Mouse (Mus musculus) CH12.LX (cell line): Measurements from ENCODE around the gene Gm20388. TPM values are rescaled to one million over a fixed set of nuclear protein-coding genes. Genes with fewer than 3 reads are reported as not detected.

Source experiments
- DNase-seq: peaks from one replicate; pipeline ENCODE4 v3.0.0-alpha.2; 2013; ENCODE audit errors: extremely low read depth
- H3K27ac ChIP-seq: 2 replicates; pipeline ENCODE4 v1.5.1; 2012; ENCODE audit warnings: low read depth, mild to moderate bottlenecking, control low read depth, moderate library complexity; ENCODE audit not compliant: insufficient read depth
- H3K27me3 ChIP-seq: replicated peaks from 2 replicates; pipeline ENCODE3; 2012; ENCODE audit warnings: inconsistent platforms
- H3K36me3 ChIP-seq, 2 experiments: replicated peaks in 1 of 2; 2 replicates each; pipeline versions ENCODE3 to v1.6.1; 2012; ENCODE audit warnings: inconsistent platforms in 1 of 2, low read length in 1 of 2, mild to moderate bottlenecking in 1 of 2, mixed read lengths in 1 of 2, moderate library complexity in 1 of 2; ENCODE audit not compliant: control insufficient read depth in 1 of 2, insufficient read depth in 1 of 2
- H3K4me1 ChIP-seq, 2 experiments: 2 replicates each; pipeline ENCODE4 v1.6.1; 2012; ENCODE audit warnings: inconsistent platforms in 1 of 2, moderate library complexity in 1 of 2; ENCODE audit not compliant: insufficient read depth in 2 of 2, control insufficient read depth in 1 of 2
- H3K4me2 ChIP-seq: 2 replicates; pipeline ENCODE4 v1.6.1; 2012; ENCODE audit warnings: low read depth, mild to moderate bottlenecking, control low read depth; ENCODE audit not compliant: poor library complexity, insufficient read depth, severe bottlenecking
- H3K4me3 ChIP-seq, 3 experiments: fragments of 150-350 bp in 1 of 3; sonication (generic) in 1 of 3; replicated peaks in 1 of 3; 2 replicates each; pipeline versions ENCODE3 to v1.5.1; 2011 to 2012; ENCODE audit warnings: low read depth in 2 of 3, low read length in 2 of 3, mild to moderate bottlenecking in 2 of 3, moderate library complexity in 2 of 3, control low read depth in 1 of 3, improper control_type of control experiment in 1 of 3, inconsistent platforms in 1 of 3, mixed read lengths in 1 of 3; ENCODE audit not compliant: poor library complexity in 1 of 3
- H3K79me2 ChIP-seq: replicated peaks from 2 replicates; pipeline ENCODE4 v1.6.1; 2012; ENCODE audit warnings: mild to moderate bottlenecking, moderate library complexity; ENCODE audit not compliant: control insufficient read depth, poor library complexity, insufficient read depth, severe bottlenecking; ENCODE audit errors: extremely low read depth
- H3K9ac ChIP-seq: 2 replicates; pipeline ENCODE4 v1.6.1; 2012; ENCODE audit warnings: low read depth, mild to moderate bottlenecking, control low read depth, moderate library complexity; ENCODE audit not compliant: insufficient read depth
- H3K9me3 ChIP-seq: replicated peaks from 2 replicates; pipeline ENCODE3; 2012; ENCODE audit warnings: low read length, inconsistent platforms, mixed read lengths
- BHLHE40 ChIP-seq: IDR thresholded peaks from 2 replicates; pipeline ENCODE4 v1.6.1; 2011; ENCODE audit warnings: mild to moderate bottlenecking, low read depth, low read length, improper control_type of control experiment
- ELF1 ChIP-seq: IDR thresholded peaks from 2 replicates; pipeline ENCODE4 v1.6.1; 2014; ENCODE audit warnings: low read depth, mild to moderate bottlenecking, inconsistent platforms, low read length, improper control_type of control experiment
- ETS1 ChIP-seq: conservative IDR thresholded peaks from 2 replicates; pipeline ENCODE4 v1.6.1; 2012; ENCODE audit warnings: low read depth, mild to moderate bottlenecking, inconsistent platforms, low read length, improper control_type of control experiment, moderate library complexity
- GABPA ChIP-seq: IDR thresholded peaks from 2 replicates; pipeline ENCODE4 v1.6.1; 2012; ENCODE audit warnings: low read depth, low read length, improper control_type of control experiment, inconsistent platforms; ENCODE audit not compliant: insufficient replicate concordance
- HCFC1 ChIP-seq: IDR thresholded peaks from 2 replicates; pipeline ENCODE4 v1.6.1; 2012; ENCODE audit warnings: low read depth, mild to moderate bottlenecking, inconsistent platforms, low read length, improper control_type of control experiment
- IRF4 ChIP-seq: IDR thresholded peaks from 2 replicates; pipeline ENCODE4 v1.6.1; 2014; ENCODE audit warnings: low read depth, mild to moderate bottlenecking, inconsistent platforms, low read length, improper control_type of control experiment
- JUN ChIP-seq: IDR thresholded peaks from 2 replicates; pipeline ENCODE4 v1.6.1; 2011; ENCODE audit warnings: low read depth, mild to moderate bottlenecking, low read length, improper control_type of control experiment, moderate library complexity; ENCODE audit not compliant: insufficient read depth
- MAZ ChIP-seq: IDR thresholded peaks from 2 replicates; pipeline ENCODE4 v1.6.1; 2012; ENCODE audit warnings: low read depth, mild to moderate bottlenecking, inconsistent platforms, low read length, improper control_type of control experiment, moderate library complexity
- MYC ChIP-seq: IDR thresholded peaks from 2 replicates; pipeline ENCODE4 v1.6.1; 2011; ENCODE audit warnings: low read depth, mild to moderate bottlenecking, improper control_type of control experiment, low read length
- NELFE ChIP-seq: IDR thresholded peaks from 2 replicates; pipeline ENCODE4 v1.6.1; 2011; ENCODE audit warnings: low read depth, low read length, improper control_type of control experiment
- POLR2A ChIP-seq: IDR thresholded peaks from 2 replicates; pipeline ENCODE4 v1.6.1; 2011; ENCODE audit warnings: low read depth, mild to moderate bottlenecking, improper control_type of control experiment, low read length
- RCOR1 ChIP-seq: conservative IDR thresholded peaks from 2 replicates; pipeline ENCODE4 v1.6.1; 2012; ENCODE audit warnings: low read depth, mild to moderate bottlenecking, inconsistent platforms, low read length, improper control_type of control experiment
- SIN3A ChIP-seq: IDR thresholded peaks from 2 replicates; pipeline ENCODE4 v1.6.1; 2012; ENCODE audit warnings: low read length, improper control_type of control experiment, inconsistent platforms
- SMC3 ChIP-seq: IDR thresholded peaks from 2 replicates; pipeline ENCODE4 v1.6.1; 2011; ENCODE audit warnings: low read depth, low read length, improper control_type of control experiment
- UBTF ChIP-seq: IDR thresholded peaks from 2 replicates; pipeline ENCODE4 v1.6.1; 2012; ENCODE audit warnings: low read depth, mild to moderate bottlenecking, inconsistent platforms, low read length, improper control_type of control experiment, moderate library complexity
- USF1 ChIP-seq: IDR thresholded peaks from 2 replicates; pipeline ENCODE4 v1.6.1; 2014; ENCODE audit warnings: low read depth, mild to moderate bottlenecking, inconsistent platforms, low read length, improper control_type of control experiment
- ZNF384 ChIP-seq: IDR thresholded peaks from 2 replicates; pipeline ENCODE4 v1.6.1; 2012; ENCODE audit warnings: low read depth, low read length, improper control_type of control experiment, inconsistent platforms
- dilution Hi-C: fragments of 300-500 bp; cut with MboI; formaldehyde crosslinking; loops from 2 replicates; pipeline ENCODE4 v1.14.3; 2020; ENCODE audit warnings: low sequenced_read_pairs; ENCODE audit not compliant: extremely low pct_unique_long_range_greater_than_20kb, extremely low pct_ligation_motif_present
- in situ Hi-C: fragments of 300-500 bp; cut with MboI; formaldehyde crosslinking; loops from 3 replicates; pipeline ENCODE4 v1.14.3; 2019; ENCODE audit warnings: low sequenced_read_pairs, low pct_ligation_motif_present, low pct_unique_long_range_greater_than_20kb, mixed read lengths
- polyA plus RNA-seq: library from polyadenylated mRNA; unstranded; fragments of >175 nt; gene quantifications from 2 replicates; pipeline ENCODE4 v1.2.1, GENCODE M21; 2012; ENCODE audit warnings: low read depth; ENCODE audit not compliant: insufficient read length
- total RNA-seq, 2 experiments: library from RNA; depleted of rRNA; stranded (reverse); fragments of 300-350 nt in 1 of 2; fragments of >200 nt in 1 of 2; gene quantifications; 2 replicates each; pipeline ENCODE4 v1.2.3; 2012 to 2014

Gm20388 gene
- total and polyA plus RNA-seq, 3 experiments: 14.8 to 26.3 (median 22.2) TPM

DNA sequence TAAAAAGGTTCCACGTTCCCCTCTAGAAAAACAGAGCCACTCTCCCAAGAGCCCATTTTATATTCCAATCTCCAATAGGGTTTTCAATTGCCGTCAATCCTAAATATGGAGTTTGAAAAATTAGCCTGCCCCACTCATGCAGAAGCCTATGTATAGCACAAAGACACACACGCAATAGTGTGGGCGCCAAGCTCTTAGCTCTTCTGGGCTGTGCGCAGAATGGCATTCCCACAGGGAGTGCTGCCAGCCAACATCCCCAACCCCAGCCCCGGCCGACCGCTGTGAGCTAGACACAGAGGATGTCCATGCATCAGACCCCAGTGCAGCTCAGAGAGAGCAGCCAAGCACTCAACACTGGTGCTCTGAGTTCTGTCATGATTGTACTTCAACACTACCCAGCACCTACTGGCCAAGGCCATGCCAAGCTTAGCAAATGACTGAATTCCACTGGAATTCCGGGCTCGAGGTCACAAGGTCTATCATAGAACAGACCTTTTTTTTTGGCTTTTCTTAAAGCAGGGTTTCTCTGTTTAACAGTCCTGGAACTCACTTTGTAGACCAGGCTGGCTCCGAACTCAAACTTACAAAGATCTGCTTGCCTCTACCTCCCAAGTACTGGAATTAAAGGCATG lies 1899.0 kb downstream of the Gm20388 start:
- Histone ChIP-seq H3K4me3 (no peak overlapping the region), H3K9ac (no peak overlapping the region), H3K9me3 (no peaks in the 10 kb centered on the region), H3K4me1 (peaks cover 8 to 44% of the 10 kb centered on the region in 2 experiments), H3K27me3 (no peaks in the 10 kb centered on the region), H3K36me3 (peaks cover 48 to 77% of the 10 kb centered on the region in 2 experiments), H3K79me2 (no peaks in the 10 kb centered on the region)
- in situ Hi-C loops: no loop called here
- TF ChIP-seq ZNF384: no peak
- no peak for TF ChIP-seq UBTF
- no peak for TF ChIP-seq MAZ
- TF ChIP-seq, all 38 proteins: peak for 0
- no peak for DNase-seq
- dilution Hi-C loops: no loop called here
- H3K4me2 ChIP-seq: no peak overlapping the region
- H3K27ac ChIP-seq: no peak overlapping the region

- Histone ChIP-seq H3K9me3 (no peaks in the 10 kb centered on the region), H3K4me2 (no peak overlapping the region), H3K79me2 (no peaks in the 10 kb centered on the region), H3K4me1 (peaks cover 0 to 25% of the 10 kb centered on the region in 2 experiments; a peak in 2 of 4 replicates), H3K27ac (no peak overlapping the region), H3K27me3 (no peaks in the 10 kb centered on the region), H3K9ac (no peak overlapping the region), H3K4me3 (no peak overlapping the region), H3K36me3 (peaks cover 39 to 79% of the 10 kb centered on the region in 2 experiments)
- dilution Hi-C loops: no loop called here
- in situ Hi-C loops: no loop called here
- no peak for TF ChIP-seq ETS1
- no peak for TF ChIP-seq POLR2A
- no peak for TF ChIP-seq JUN
- no peak for TF ChIP-seq IRF4
- TF ChIP-seq HCFC1: no peak
- no peak for TF ChIP-seq SIN3A
- no peak for TF ChIP-seq MYC
- TF ChIP-seq ELF1: no peak
- no peak for TF ChIP-seq BHLHE40
- no peak for TF ChIP-seq SMC3
- TF ChIP-seq GABPA: no peak
- TF ChIP-seq RCOR1: no peak
- no peak for TF ChIP-seq USF1
- TF ChIP-seq NELFE: no peak
- no peak for DNase-seq
Observed at GRCm38 (mm10) chr8:121811502-121811901, 1900.9 kb downstream of the Gm20388 start.
